Mouse (Mus musculus) forebrain, embryonic 10.5 days (tissue): ENCODE results near the gene Gm11042. TPM values are rescaled to one million over a fixed set of nuclear protein-coding genes. Genes with fewer than 3 reads are reported as not detected.
A peak's percentile ranks its signal among the peaks of the same experiment; 100 is the strongest.

Source experiments
- DNase-seq: peaks from one replicate; pipeline ENCODE4 v3.0.0-alpha.2; 2017; ENCODE audit warnings: low spot score; ENCODE audit errors: extremely low spot score
- H3K27ac ChIP-seq: fragments of 300-500 bp; sonication (generic); 2 replicates; pipeline ENCODE4 v1.5.1; 2016; ENCODE audit warnings: mild to moderate bottlenecking
- H3K27me3 ChIP-seq: fragments of 300-500 bp; sonication (generic); 2 replicates; pipeline ENCODE4 v1.6.1; 2016; ENCODE audit warnings: mild to moderate bottlenecking; ENCODE audit not compliant: poor library complexity, severe bottlenecking
- H3K36me3 ChIP-seq: fragments of 300-500 bp; sonication (generic); replicated peaks from 2 replicates; pipeline ENCODE4 v1.6.1; 2016; ENCODE audit warnings: mild to moderate bottlenecking, moderate library complexity
- H3K4me1 ChIP-seq: fragments of 300-500 bp; sonication (generic); 2 replicates; pipeline ENCODE4 v1.6.1; 2016
- H3K4me3 ChIP-seq: fragments of 300-500 bp; sonication (generic); 2 replicates; pipeline ENCODE4 v1.5.1; 2016; ENCODE audit warnings: mild to moderate bottlenecking, moderate library complexity
- H3K9me3 ChIP-seq: fragments of 300-500 bp; sonication (generic); 2 replicates; pipeline ENCODE4 v1.6.1; 2016; ENCODE audit warnings: mild to moderate bottlenecking, moderate library complexity
- WGBS: fragments of 180-500 bp; shearing (Covaris S2); methylation state at CpG from one replicate; pipeline ENCODE4 v1.1.7; 2016; 5-methylcytosine and 5-hydroxymethylcytosine counted together
- polyA plus RNA-seq: library from polyadenylated mRNA; unstranded; fragments of >200 nt; fragmentation: Nextera tagmentation; extraction: Ambion mirVana; gene quantifications from 2 replicates; pipeline ENCODE4 v1.2.1, GENCODE M21; 2016

Gm11042 gene
- not detected in 2 replicates for polyA plus RNA-seq

- Histone ChIP-seq H3K9me3 (no peaks in the 10 kb centered on the region), H3K36me3 (no peaks in the 10 kb centered on the region), H3K4me1 (peaks cover 19% of the 10 kb centered on the region), H3K27ac (peak within 1 kb of the TSS; percentile 91), H3K4me3 (peak within 1 kb of the TSS; percentile 56), H3K27me3 (no peaks in the 10 kb centered on the region)
- peak; percentile 38 for DNase-seq
- 45% methylated on average over 13 of the region's 18 CpGs for WGBS
These were observed at the start of gene Gm11042 for GRCm38 (mm10) chr12:74316344-74316973. Gene Gm11042 (minus strand): TSS chr12:74316394.

GRCm38 (mm10) chr12:74364477-74364876 is 48.3 kb upstream of the Gm11042 start:
- no peaks in the 10 kb centered on the region for H3K36me3 ChIP-seq
- no peak overlapping the region for H3K4me3 ChIP-seq
- H3K27ac ChIP-seq, result no peak overlapping the region
- WGBS, result 92% methylated on average over 7 of the region's 7 CpGs
- peaks cover 11% of the 10 kb centered on the region; the same call in 1 of the 2 replicates for H3K4me1 ChIP-seq
- no peaks in the 10 kb centered on the region for H3K27me3 ChIP-seq
- DNase-seq, result no peak
- H3K9me3 ChIP-seq, result no peaks in the 10 kb centered on the region

DNA sequence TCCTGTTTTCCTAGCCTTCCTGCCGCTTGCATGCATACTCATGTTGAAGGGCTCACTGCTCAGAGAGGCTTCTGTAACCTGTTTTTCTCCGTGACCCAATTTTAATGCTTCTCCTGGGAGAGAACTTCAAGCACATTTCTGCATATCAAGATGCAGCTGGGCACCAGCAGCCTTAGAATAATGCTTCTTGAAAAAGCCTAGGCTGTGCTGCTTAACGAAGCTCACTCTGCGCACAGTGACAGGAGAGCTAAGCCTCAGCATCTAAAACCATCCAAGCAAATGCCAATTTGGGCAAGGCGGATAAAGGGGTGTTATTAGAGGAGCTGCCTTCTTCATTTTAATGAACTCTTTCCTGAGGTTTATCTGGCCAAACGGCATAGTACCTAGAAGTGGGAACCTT is 46.9 kb upstream of the Gm11042 start:
- 52% methylated on average over 6 of the region's 6 CpGs for WGBS

GRCm38 (mm10) chr12:74362453-74362852 is 46.3 kb upstream of the Gm11042 start:
- WGBS, result 87% methylated on average over 2 of the region's 2 CpGs
- Histone ChIP-seq H3K27ac (no peak overlapping the region), H3K36me3 (no peaks in the 10 kb centered on the region), H3K9me3 (no peaks in the 10 kb centered on the region), H3K4me1 (peaks cover 11% of the 10 kb centered on the region; the same call in 1 of the 2 replicates), H3K27me3 (no peaks in the 10 kb centered on the region), H3K4me3 (no peak overlapping the region)
- DNase-seq, result no peak

More for the DNA sequence above, 46.9 kb upstream of the Gm11042 start:
- Histone ChIP-seq H3K4me1 (peaks cover 11% of the 10 kb centered on the region; the same call in 1 of the 2 replicates), H3K36me3 (no peaks in the 10 kb centered on the region), H3K9me3 (no peaks in the 10 kb centered on the region), H3K4me3 (no peak overlapping the region), H3K27me3 (no peaks in the 10 kb centered on the region), H3K27ac (no peak overlapping the region)
- DNase-seq, result no peak

GRCm38 (mm10) chr12:74359791-74360190 is 43.6 kb upstream of the Gm11042 start:
- Histone ChIP-seq H3K36me3 (no peaks in the 10 kb centered on the region), H3K27me3 (no peaks in the 10 kb centered on the region), H3K4me3 (no peak overlapping the region), H3K4me1 (peaks cover 11% of the 10 kb centered on the region; the same call in 1 of the 2 replicates), H3K27ac (no peak overlapping the region), H3K9me3 (no peaks in the 10 kb centered on the region)
- 89% methylated on average over 5 of the region's 5 CpGs for WGBS
- no peak for DNase-seq

DNA sequence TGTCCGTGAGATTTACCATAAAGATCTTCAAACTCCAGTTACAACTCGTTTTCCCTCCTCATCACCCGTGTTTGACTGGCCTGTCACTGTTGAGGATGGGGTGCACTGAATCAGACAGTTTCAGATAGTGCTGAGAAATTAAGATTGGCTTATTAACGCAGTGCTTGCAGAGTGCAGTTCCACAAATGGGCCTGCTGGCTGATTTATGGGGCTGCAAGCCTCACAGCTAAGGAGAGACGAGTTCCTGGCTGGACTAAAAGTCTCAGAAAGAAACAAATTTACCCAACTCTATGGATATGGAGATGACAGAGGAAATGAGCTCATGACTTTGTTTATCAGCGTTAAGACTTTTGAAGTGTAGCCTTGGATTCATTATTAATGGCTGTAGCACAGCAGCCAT is 41.6 kb upstream of the Gm11042 start:
- Histone ChIP-seq H3K4me1 (peaks cover under 1% of the 10 kb centered on the region; the same call in 1 of the 2 replicates), H3K36me3 (no peaks in the 10 kb centered on the region), H3K4me3 (no peak overlapping the region), H3K9me3 (no peaks in the 10 kb centered on the region), H3K27me3 (no peaks in the 10 kb centered on the region), H3K27ac (no peak overlapping the region)
- WGBS, result 83% methylated on average over 6 of the region's 6 CpGs
- no peak for DNase-seq

GRCm38 (mm10) chr12:74342720-74343119 is 26.5 kb upstream of the Gm11042 start:
- Histone ChIP-seq H3K4me3 (no peak overlapping the region), H3K27ac (no peak overlapping the region), H3K4me1 (no peaks in the 10 kb centered on the region), H3K36me3 (no peaks in the 10 kb centered on the region), H3K9me3 (no peaks in the 10 kb centered on the region), H3K27me3 (no peaks in the 10 kb centered on the region)
- no peak for DNase-seq
- WGBS, result 89% methylated on average over 3 of the region's 3 CpGs

DNA sequence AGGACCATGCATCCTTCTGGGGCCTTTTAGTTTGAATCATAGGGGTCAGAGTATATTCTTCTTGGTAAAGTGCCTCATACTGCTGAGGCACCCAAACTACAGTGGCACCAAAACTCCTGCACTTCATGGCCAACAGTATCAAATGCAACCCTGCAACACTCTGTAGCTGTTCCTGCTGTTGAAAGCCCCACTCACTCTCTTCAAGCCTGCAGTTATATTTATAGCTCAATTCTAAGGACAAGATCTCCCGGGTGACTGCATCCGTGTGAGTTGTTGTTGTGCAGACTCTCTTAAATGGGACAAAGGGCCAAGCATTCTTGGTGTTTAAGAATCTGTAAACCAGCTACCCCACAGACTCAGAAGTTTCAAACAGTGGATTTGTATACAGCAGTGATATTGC is 23.9 kb upstream of the Gm11042 start:
- Histone ChIP-seq H3K9me3 (no peaks in the 10 kb centered on the region), H3K27me3 (no peaks in the 10 kb centered on the region), H3K27ac (no peak overlapping the region), H3K36me3 (no peaks in the 10 kb centered on the region), H3K4me3 (no peak overlapping the region), H3K4me1 (no peaks in the 10 kb centered on the region)
- 88% methylated on average over 2 of the region's 2 CpGs for WGBS
- no peak for DNase-seq

GRCm38 (mm10) chr12:74333706-74334105 is 17.5 kb upstream of the Gm11042 start:
- Histone ChIP-seq H3K36me3 (no peaks in the 10 kb centered on the region), H3K9me3 (no peaks in the 10 kb centered on the region), H3K27ac (no peak overlapping the region), H3K4me3 (no peak overlapping the region), H3K27me3 (no peaks in the 10 kb centered on the region), H3K4me1 (no peaks in the 10 kb centered on the region)
- no peak for DNase-seq
- 89% methylated on average over 6 of the region's 6 CpGs for WGBS

DNA sequence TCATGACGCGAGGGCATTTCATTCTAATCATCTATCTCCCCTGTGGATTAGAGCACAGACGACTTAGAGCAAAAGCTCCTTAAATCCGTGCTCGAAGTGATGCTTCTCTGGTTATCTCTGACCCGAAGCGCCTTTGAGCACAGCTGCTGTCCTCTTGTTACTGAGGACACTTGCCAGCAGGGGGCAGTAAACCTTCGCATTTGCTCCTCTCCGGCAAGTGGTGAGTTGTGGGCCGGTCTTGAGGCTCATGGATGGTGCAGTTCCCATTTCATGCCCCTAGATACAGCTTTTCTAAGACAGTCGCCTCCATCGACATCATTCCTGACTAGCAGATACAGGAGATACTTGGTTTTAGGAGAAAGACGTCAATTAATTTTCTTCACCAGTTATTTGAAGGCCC is 16.8 kb upstream of the Gm11042 start:
- WGBS, result 24% methylated on average over 13 of the region's 13 CpGs
- H3K4me3 ChIP-seq, result no peak overlapping the region
- no peaks in the 10 kb centered on the region for H3K9me3 ChIP-seq
- peak; percentile 76 for DNase-seq
- no peaks in the 10 kb centered on the region for H3K27me3 ChIP-seq
- H3K36me3 ChIP-seq, result no peaks in the 10 kb centered on the region
- no peaks in the 10 kb centered on the region for H3K4me1 ChIP-seq
- H3K27ac ChIP-seq, result no peak overlapping the region

DNA sequence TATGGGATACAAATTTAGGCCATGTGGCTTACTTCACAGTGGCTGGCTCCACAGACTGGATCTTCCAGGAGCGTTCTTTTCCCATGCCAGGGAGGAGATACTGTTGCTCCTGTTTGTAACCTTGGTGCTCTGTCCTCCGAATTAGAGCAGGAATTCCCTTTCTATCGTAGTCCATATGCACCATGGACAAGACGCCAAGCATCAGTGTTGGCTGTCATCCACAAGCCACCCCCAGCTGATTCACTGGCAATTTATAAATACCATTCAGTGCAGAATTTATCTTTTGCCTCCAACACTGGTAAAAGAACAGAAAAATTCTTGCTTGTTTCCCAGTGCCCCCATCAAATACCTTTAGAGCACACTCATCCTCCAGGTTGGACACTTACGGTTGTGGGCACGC is 13.6 kb upstream of the Gm11042 start:
- Histone ChIP-seq H3K27ac (no peak overlapping the region), H3K27me3 (no peaks in the 10 kb centered on the region), H3K4me3 (no peak overlapping the region), H3K9me3 (no peaks in the 10 kb centered on the region), H3K4me1 (no peaks in the 10 kb centered on the region), H3K36me3 (no peaks in the 10 kb centered on the region)
- WGBS, result 95% methylated on average over 6 of the region's 6 CpGs
- DNase-seq, result no peak

- no peak overlapping the region for H3K27ac ChIP-seq
- no peaks in the 10 kb centered on the region for H3K36me3 ChIP-seq
- H3K4me3 ChIP-seq, result no peak overlapping the region
- DNase-seq, result no peak
- H3K9me3 ChIP-seq, result no peaks in the 10 kb centered on the region
- H3K27me3 ChIP-seq, result no peaks in the 10 kb centered on the region
- H3K4me1 ChIP-seq, result no peaks in the 10 kb centered on the region
- WGBS, result 91% methylated on average over 3 of the region's 3 CpGs
These were observed 10.4 kb upstream of the Gm11042 start for GRCm38 (mm10) chr12:74326644-74327043.

GRCm38 (mm10) chr12:74321981-74322380 is 5.8 kb upstream of the Gm11042 start:
- Histone ChIP-seq H3K4me3 (no peak overlapping the region), H3K4me1 (0 out of 2 replicates have a peak, but pooled peaks cover 4% of the 10 kb centered on the region), H3K27me3 (no peaks in the 10 kb centered on the region), H3K36me3 (no peaks in the 10 kb centered on the region), H3K27ac (no peak overlapping the region), H3K9me3 (no peaks in the 10 kb centered on the region)
- DNase-seq, result no peak
- 81% methylated on average over 5 of the region's 5 CpGs for WGBS
